Mouse (Mus musculus) MEL (cell line): ENCODE results near the gene Senp7. TPM values are rescaled to one million over a fixed set of nuclear protein-coding genes. Genes with fewer than 3 reads are reported as not detected.

Source experiments
- DNase-seq: peaks from one replicate; pipeline ENCODE4 v3.0.0; 2011; ENCODE audit warnings: low read depth, low spot score
- H3K27ac ChIP-seq: 2 replicates; pipeline ENCODE4 v1.5.1; 2012; ENCODE audit warnings: low read depth, mild to moderate bottlenecking, control low read depth, low read length, moderate library complexity; ENCODE audit not compliant: control insufficient read depth
- H3K27me3 ChIP-seq, 2 experiments: fragments of 150-350 bp in 1 of 2; sonication (generic) in 1 of 2; 2 replicates each; pipeline ENCODE4 v1.6.1; 2012; ENCODE audit warnings: low read length in 2 of 2, mild to moderate bottlenecking in 2 of 2, improper control_type of control experiment in 1 of 2, moderate library complexity in 1 of 2; ENCODE audit not compliant: insufficient read depth in 2 of 2, control insufficient read depth in 1 of 2
- H3K36me3 ChIP-seq, 2 experiments: 2 replicates each; pipeline ENCODE4 v1.6.1; 2012 to 2014; ENCODE audit warnings: low read length in 2 of 2, improper control_type of control experiment in 1 of 2, inconsistent platforms in 1 of 2, mild to moderate bottlenecking in 1 of 2; ENCODE audit not compliant: insufficient read depth in 2 of 2, control insufficient read depth in 1 of 2
- H3K4me1 ChIP-seq, 2 experiments: fragments of 150-350 bp in 1 of 2; sonication (generic) in 1 of 2; 2 replicates each; pipeline ENCODE4 v1.6.1; 2012; ENCODE audit warnings: low read length in 2 of 2, improper control_type of control experiment in 1 of 2, mild to moderate bottlenecking in 1 of 2; ENCODE audit not compliant: insufficient read depth in 2 of 2, control insufficient read depth in 1 of 2
- H3K4me3 ChIP-seq, 2 experiments: fragments of 150-350 bp in 1 of 2; sonication (generic) in 1 of 2; 2 replicates each; pipeline ENCODE4 v1.5.1; 2012; ENCODE audit warnings: low read depth in 2 of 2, low read length in 2 of 2, mild to moderate bottlenecking in 2 of 2, moderate library complexity in 2 of 2, control low read depth in 1 of 2, improper control_type of control experiment in 1 of 2; ENCODE audit not compliant: control insufficient read depth in 1 of 2, insufficient read depth in 1 of 2
- H3K79me2 ChIP-seq: 2 replicates; pipeline ENCODE4 v1.6.1; 2012; ENCODE audit warnings: mild to moderate bottlenecking, low read length, moderate library complexity; ENCODE audit not compliant: control insufficient read depth, poor library complexity, insufficient read depth
- H3K9ac ChIP-seq: 2 replicates; pipeline ENCODE4 v1.6.1; 2012; ENCODE audit warnings: low read depth, mild to moderate bottlenecking, control low read depth, low read length, moderate library complexity; ENCODE audit not compliant: control insufficient read depth, poor library complexity, severe bottlenecking
- H3K9me3 ChIP-seq: fragments of 150-350 bp; sonication (generic); replicated peaks from 2 replicates; pipeline ENCODE4 v1.6.1; 2012; ENCODE audit warnings: mild to moderate bottlenecking, low read length, improper control_type of control experiment, moderate library complexity; ENCODE audit not compliant: insufficient read depth
- CTCF ChIP-seq, 3 experiments: IDR thresholded peaks in 2 of 3; conservative IDR thresholded peaks in 1 of 3; 2 replicates each; pipeline ENCODE4 v1.5.1; 2011 to 2012; ENCODE audit warnings: low read length in 3 of 3, low read depth in 2 of 3, mild to moderate bottlenecking in 2 of 3, improper control_type of control experiment in 1 of 3, inconsistent platforms in 1 of 3, mixed read lengths in 1 of 3, moderate library complexity in 1 of 3; ENCODE audit not compliant: control insufficient read depth in 1 of 3, insufficient read depth in 1 of 3, poor library complexity in 1 of 3, severe bottlenecking in 1 of 3
- ELF1 ChIP-seq: IDR thresholded peaks from 2 replicates; pipeline ENCODE4 v1.6.1; 2014; ENCODE audit warnings: low read depth, mild to moderate bottlenecking, inconsistent platforms, low read length, improper control_type of control experiment, moderate library complexity
- KAT2A ChIP-seq: conservative IDR thresholded peaks from 2 replicates; pipeline ENCODE4 v1.6.1; 2012; ENCODE audit warnings: low read depth, low read length, improper control_type of control experiment, inconsistent platforms
- MAFK ChIP-seq: IDR thresholded peaks from 2 replicates; pipeline ENCODE4 v1.6.1; 2011; ENCODE audit warnings: low read depth, mild to moderate bottlenecking, low read length, improper control_type of control experiment, borderline replicate concordance
- MXI1 ChIP-seq: IDR thresholded peaks from 2 replicates; pipeline ENCODE4 v1.6.1; 2011; ENCODE audit warnings: mild to moderate bottlenecking, low read depth, low read length, improper control_type of control experiment
- NRF1 ChIP-seq: IDR thresholded peaks from 2 replicates; pipeline ENCODE4 v1.6.1; 2014; ENCODE audit warnings: low read depth, mild to moderate bottlenecking, inconsistent platforms, low read length, improper control_type of control experiment, moderate library complexity; ENCODE audit not compliant: poor library complexity, insufficient read depth, severe bottlenecking
- RAD21 ChIP-seq: IDR thresholded peaks from 2 replicates; pipeline ENCODE4 v1.6.1; 2011; ENCODE audit warnings: mild to moderate bottlenecking, low read depth, low read length, improper control_type of control experiment
- SMC3 ChIP-seq: IDR thresholded peaks from 2 replicates; pipeline ENCODE4 v1.6.1; 2011; ENCODE audit warnings: low read depth, low read length, improper control_type of control experiment
- TBP ChIP-seq: IDR thresholded peaks from 2 replicates; pipeline ENCODE4 v1.8.0; 2011; ENCODE audit warnings: low read depth, low read length, improper control_type of control experiment
- USF1 ChIP-seq: IDR thresholded peaks from 2 replicates; pipeline ENCODE4 v1.6.1; 2014; ENCODE audit warnings: low read depth, mild to moderate bottlenecking, inconsistent platforms, low read length, improper control_type of control experiment, moderate library complexity
- ZC3H11A ChIP-seq: IDR thresholded peaks from 2 replicates; pipeline ENCODE4 v1.6.1; 2012; ENCODE audit warnings: low read depth, mild to moderate bottlenecking, inconsistent platforms, low read length, improper control_type of control experiment
- polyA plus RNA-seq, 2 experiments: library from polyadenylated mRNA; stranded (reverse) in 1 of 2; unstranded in 1 of 2; fragments of >175 nt in 1 of 2; fragments of >200 nt in 1 of 2; gene quantifications; 2 replicates each; pipeline versions ENCODE4 v1.2.1 to v1.2.4; 2012; ENCODE audit warnings: low replicate concordance in 2 of 2, low read depth in 1 of 2; ENCODE audit not compliant: insufficient read length in 2 of 2, insufficient read depth in 1 of 2, missing spikeins in 1 of 2
- total RNA-seq: library from RNA; depleted of rRNA; stranded (reverse); fragments of 300-350 nt; gene quantifications from 2 replicates; pipeline ENCODE4 v1.2.3, GENCODE M21; 2012

Gene Senp7
- total and polyA plus RNA-seq, 3 experiments, result 7.7 to 15.0 TPM; not detected in 1

GRCm38 (mm10) chr16:56227686-56228085 lies 179.5 kb downstream of the Senp7 start:
- H3K9me3 ChIP-seq, result no peaks in the 10 kb centered on the region
- TF ChIP-seq TBP, result no peak
- TF ChIP-seq, all 39 proteins: peak for 0
- no peak overlapping the region for H3K27ac ChIP-seq
- no peak overlapping the region for H3K9ac ChIP-seq
- H3K27me3 ChIP-seq, result no peaks in the 10 kb centered on the region
- no peak overlapping the region for H3K4me3 ChIP-seq
- no peaks in the 10 kb centered on the region for H3K4me1 ChIP-seq
- DNase-seq, result no peak
- no peaks in the 10 kb centered on the region for H3K79me2 ChIP-seq
- H3K36me3 ChIP-seq, result no peaks in the 10 kb centered on the region

GRCm38 (mm10) chr16:56229455-56229854 lies 181.3 kb downstream of the Senp7 start:
- DNase-seq, result no peak
- Histone ChIP-seq H3K9ac (no peak overlapping the region), H3K9me3 (no peaks in the 10 kb centered on the region), H3K79me2 (no peaks in the 10 kb centered on the region), H3K27me3 (no peaks in the 10 kb centered on the region), H3K36me3 (no peaks in the 10 kb centered on the region), H3K4me1 (no peaks in the 10 kb centered on the region), H3K27ac (no peak overlapping the region), H3K4me3 (no peak overlapping the region)
- TF ChIP-seq KAT2A (no peak), TBP (no peak), NRF1 (no peak), USF1 (no peak), MXI1 (no peak)

DNA sequence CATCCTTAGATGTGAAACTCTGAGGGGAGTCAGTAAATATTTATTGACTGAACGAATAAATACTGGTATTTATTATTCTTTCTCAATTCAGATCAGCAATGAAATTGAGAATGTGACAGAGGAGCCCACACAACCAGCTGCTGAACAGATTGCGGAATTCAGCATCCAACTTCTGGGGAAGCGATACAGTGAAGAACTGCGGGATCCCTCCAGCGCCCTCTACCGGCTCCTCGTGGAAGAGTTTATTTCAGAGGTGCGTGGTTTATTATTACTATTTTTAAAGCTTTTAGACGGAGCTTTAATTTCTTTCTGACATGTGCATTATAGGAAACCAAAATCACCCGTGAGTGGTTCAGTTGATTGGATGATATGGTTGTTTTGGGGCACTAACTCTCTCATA lies 183.2 kb downstream of the Senp7 start:
- TF ChIP-seq ZC3H11A (peak; percentile 44; the same call in 1 of the 2 replicates), CTCF (IDR thresholded peaks at IDR 0.05 in 2 of 3, conservative IDR thresholded peaks at IDR 0.05 in 1 of 3; ENCODE audit: control insufficient read depth in 1 of 3, insufficient read depth in 1 of 3, low read depth in 2 of 3, low read length in 3 of 3, poor library complexity in 1 of 3, severe bottlenecking in 1 of 3) (peak; percentile 73 to 87 (median 80)), RAD21 (peak; percentile 50), SMC3 (peak; percentile 69), MAFK (no peak), ELF1 (no peak)
- H3K9ac ChIP-seq, result no peak overlapping the region
- H3K27ac ChIP-seq, result no peak overlapping the region
- no peaks in the 10 kb centered on the region for H3K9me3 ChIP-seq
- no peaks in the 10 kb centered on the region for H3K36me3 ChIP-seq
- peak; percentile 51 for DNase-seq
- no peak overlapping the region for H3K4me3 ChIP-seq
- H3K4me1 ChIP-seq, result no peaks in the 10 kb centered on the region
- no peaks in the 10 kb centered on the region for H3K79me2 ChIP-seq
- H3K27me3 ChIP-seq, result 0 out of 4 replicates have a peak, but pooled peaks cover 0 to 1% of the 10 kb centered on the region in 2 experiments
